Mouse (Mus musculus) left cerebral cortex, postnatal 25 days (tissue): ENCODE results near the gene Gnl1. TPM values are rescaled to one million over a fixed set of nuclear protein-coding genes. Genes with fewer than 3 reads are reported as not detected.

ENCODE experiments used
- microRNA-seq, 2 experiments: library from miRNA; unstranded; fragments of <30 nt; microRNA quantifications; one replicate each; pipeline ENCODE4 v1.2.0; 2022
- total RNA-seq, 2 experiments: library from RNA; stranded (reverse); gene quantifications; 2 replicates each; pipeline ENCODE4 v1.2.3; 2021

Gene Gnl1
- total RNA-seq, 2 experiments from 2014 or later, result 161 to 175 TPM

Small RNAs within 50 kb of the gene (microRNA-seq; reads per million reads assigned to microRNA genes)
- 310 to 541 reads per million in 2 experiments for gene Mir877

Other genes starting within 250 kb of the Gnl1 start
- 10 to 100 TPM; 11.2 to 12.5 TPM for gene Ier3, start 158.2 kb upstream of the Gnl1 start, total RNA-seq
- 100 to 1,000 TPM; 120 to 137 TPM for gene Flot1, start 156.6 kb upstream of the Gnl1 start, total RNA-seq
- gene Tubb5, start 141.5 kb upstream of the Gnl1 start, total RNA-seq, result 100 to 1,000 TPM; 492 to 522 TPM
- 10 to 100 TPM in 1 of 2 experiments, 1 to 10 TPM in 1; 9.7 to 12.0 TPM for gene Mdc1, start 138.3 kb upstream of the Gnl1 start, total RNA-seq
- gene Nrm, start 118.5 kb upstream of the Gnl1 start, total RNA-seq, result 1 to 10 TPM; 3.2 to 3.6 TPM
- 1 to 10 TPM; 8.3 to 8.7 TPM for gene Ppp1r18, start 114.3 kb upstream of the Gnl1 start, total RNA-seq
- 10 to 100 TPM; 29.5 to 32.4 TPM for gene Dhx16, start 100.0 kb upstream of the Gnl1 start, total RNA-seq
- 10 to 100 TPM; 55.4 to 59.6 TPM for gene 2310061I04Rik, start 82.4 kb upstream of the Gnl1 start, total RNA-seq
- gene Atat1, start 69.8 kb upstream of the Gnl1 start, total RNA-seq, result 10 to 100 TPM; 53.0 to 56.1 TPM
- gene Mrps18b, start 63.5 kb upstream of the Gnl1 start, total RNA-seq, result 10 to 100 TPM; 35.3 to 40.1 TPM
- gene Ppp1r10, start 63.4 kb upstream of the Gnl1 start, total RNA-seq, result 10 to 100 TPM; 70.2 to 76.0 TPM
- 10 to 100 TPM; 76.7 to 82.6 TPM for gene Abcf1, start 10.1 kb upstream of the Gnl1 start, total RNA-seq
- gene Prr3, start 385 bp downstream of the Gnl1 start, total RNA-seq, result 10 to 100 TPM; 40.1 to 42.9 TPM
- 1 to 10 TPM; 1.7 to 2.3 TPM for gene H2-T24, start 40.7 kb downstream of the Gnl1 start, total RNA-seq
- 10 to 100 TPM in 1 of 2 experiments, 1 to 10 TPM in 1; 9.9 to 10.2 TPM for gene H2-T23, start 53.0 kb downstream of the Gnl1 start, total RNA-seq
- 1 to 10 TPM; 8.3 to 9.3 TPM for gene H2-T22, start 62.9 kb downstream of the Gnl1 start, total RNA-seq
- not detected for gene Gm6034, start 63.1 kb downstream of the Gnl1 start, total RNA-seq
- gene Gm11127, start 78.5 kb downstream of the Gnl1 start, total RNA-seq, result 1 to 10 TPM; 1.3 TPM
- not detected for gene Gm19684, start 141.8 kb downstream of the Gnl1 start, total RNA-seq
- not detected for gene Gm7030, start 149.6 kb downstream of the Gnl1 start, total RNA-seq
- not detected for gene Gm8909, start 188.7 kb downstream of the Gnl1 start, total RNA-seq
- not detected for gene H2-T3, start 210.4 kb downstream of the Gnl1 start, total RNA-seq